Mouse (Mus musculus) lung, adult 2 months (tissue): Measurements from ENCODE around the gene Rab3b. TPM values are rescaled to one million over a fixed set of nuclear protein-coding genes. Genes with fewer than 3 reads are reported as not detected.

Source experiments
- DNase-seq: peaks from one replicate; pipeline ENCODE4 v3.0.0; 2022
- H3K4me1 ChIP-seq: fragments of 200-500 bp; 2 replicates; pipeline ENCODE4 v1.6.1; 2011; ENCODE audit warnings: low read length; ENCODE audit not compliant: control insufficient read depth, insufficient read depth
- H3K4me3 ChIP-seq: fragments of 200-500 bp; replicated peaks from 2 replicates; pipeline ENCODE3; 2011; ENCODE audit warnings: low read depth, mild to moderate bottlenecking, control low read depth, low read length; ENCODE audit errors: extremely low read depth
- CTCF ChIP-seq: fragments of 200-500 bp; IDR thresholded peaks from 2 replicates; pipeline ENCODE4 v1.5.1; 2011; ENCODE audit warnings: mild to moderate bottlenecking, low read length, control low read depth; ENCODE audit not compliant: insufficient read depth
- POLR2A ChIP-seq: fragments of 200-500 bp; IDR thresholded peaks from 2 replicates; pipeline ENCODE4 v1.6.1; 2011; ENCODE audit warnings: low read depth, mild to moderate bottlenecking, control low read depth, low read length, borderline replicate concordance; ENCODE audit errors: extremely low read depth
- WGBS: fragments of 180-500 bp; shearing (Covaris S2); methylation state at CpG from one replicate; pipeline ENCODE4 v1.1.7; 2018; 5-methylcytosine and 5-hydroxymethylcytosine counted together
- polyA plus RNA-seq: library from polyadenylated mRNA; depleted of rRNA; stranded (reverse); fragments of >200 nt; gene quantifications from 2 replicates; pipeline ENCODE4 v1.2.3, GENCODE M21; 2012

The Rab3b gene
- polyA plus RNA-seq, 1 experiment: 2.3 TPM

DNA sequence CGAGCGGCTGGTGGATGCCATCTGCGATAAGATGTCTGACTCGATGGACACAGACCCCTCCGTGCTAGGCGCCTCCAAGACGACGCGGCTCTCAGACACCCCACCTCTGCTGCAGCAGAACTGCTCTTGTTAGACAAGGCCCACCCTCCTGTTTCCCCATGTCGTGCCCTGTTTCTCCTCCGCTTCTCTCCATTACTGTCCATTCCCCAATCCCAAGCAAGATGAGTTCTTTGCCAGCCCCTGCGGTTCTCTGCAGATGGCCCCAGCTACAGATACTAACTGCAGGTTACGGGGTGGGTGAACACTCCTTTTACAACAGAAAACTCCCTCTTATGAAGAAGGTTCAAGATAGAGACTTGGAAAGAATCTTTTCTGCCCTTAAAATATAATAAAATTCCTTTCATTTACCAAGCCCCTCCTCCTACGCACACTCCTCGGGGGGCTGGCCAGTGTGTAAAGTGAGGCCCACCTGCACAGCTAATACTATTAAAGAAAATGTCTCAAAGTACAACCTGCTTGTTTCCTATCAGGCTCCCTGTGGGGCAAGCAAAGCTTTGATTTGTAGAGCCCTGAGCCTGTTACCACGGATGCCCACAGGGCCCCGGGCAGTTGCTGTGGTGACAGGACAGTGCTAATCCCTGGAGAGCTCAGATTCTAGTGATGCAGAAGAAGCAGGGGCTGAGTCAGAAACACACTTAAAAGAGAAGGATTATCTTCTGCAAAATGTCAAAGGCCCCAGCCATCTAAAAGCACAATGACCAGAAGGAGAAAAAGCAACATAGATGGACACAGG lies 62.0 kb downstream of the Rab3b start:
- 79% methylated on average over 17 of the region's 17 CpGs for WGBS
- no peak for DNase-seq
- Histone ChIP-seq H3K4me3 (no peak overlapping the region), H3K4me1 (no peaks in the 10 kb centered on the region)
- TF ChIP-seq CTCF (no peak), POLR2A (no peak)

DNA sequence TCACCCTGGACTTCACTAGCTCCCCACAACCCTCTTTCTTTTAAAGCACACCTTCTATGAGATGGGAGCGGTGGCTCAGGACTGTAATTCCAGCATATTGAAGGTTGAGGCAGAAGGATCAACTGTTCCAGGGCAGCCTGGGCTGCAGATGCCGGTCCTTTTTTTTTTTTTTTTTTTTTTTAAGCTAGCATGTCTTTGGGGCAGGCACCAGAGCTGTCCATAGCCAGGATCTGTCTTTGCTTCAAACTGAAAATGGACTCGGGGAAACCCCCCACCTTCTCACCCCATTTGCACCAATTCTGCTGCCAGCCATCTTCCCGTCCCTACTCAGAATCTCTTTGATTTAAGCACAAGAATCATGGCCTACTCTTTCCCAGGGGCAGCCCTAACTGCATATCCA lies 63.3 kb downstream of the Rab3b start:
- no peak for DNase-seq
- H3K4me3 ChIP-seq: no peak overlapping the region
- TF ChIP-seq CTCF: no peak
- TF ChIP-seq POLR2A: no peak
- WGBS: 83% methylated on average over 4 of the region's 4 CpGs
- H3K4me1 ChIP-seq: no peaks in the 10 kb centered on the region

DNA sequence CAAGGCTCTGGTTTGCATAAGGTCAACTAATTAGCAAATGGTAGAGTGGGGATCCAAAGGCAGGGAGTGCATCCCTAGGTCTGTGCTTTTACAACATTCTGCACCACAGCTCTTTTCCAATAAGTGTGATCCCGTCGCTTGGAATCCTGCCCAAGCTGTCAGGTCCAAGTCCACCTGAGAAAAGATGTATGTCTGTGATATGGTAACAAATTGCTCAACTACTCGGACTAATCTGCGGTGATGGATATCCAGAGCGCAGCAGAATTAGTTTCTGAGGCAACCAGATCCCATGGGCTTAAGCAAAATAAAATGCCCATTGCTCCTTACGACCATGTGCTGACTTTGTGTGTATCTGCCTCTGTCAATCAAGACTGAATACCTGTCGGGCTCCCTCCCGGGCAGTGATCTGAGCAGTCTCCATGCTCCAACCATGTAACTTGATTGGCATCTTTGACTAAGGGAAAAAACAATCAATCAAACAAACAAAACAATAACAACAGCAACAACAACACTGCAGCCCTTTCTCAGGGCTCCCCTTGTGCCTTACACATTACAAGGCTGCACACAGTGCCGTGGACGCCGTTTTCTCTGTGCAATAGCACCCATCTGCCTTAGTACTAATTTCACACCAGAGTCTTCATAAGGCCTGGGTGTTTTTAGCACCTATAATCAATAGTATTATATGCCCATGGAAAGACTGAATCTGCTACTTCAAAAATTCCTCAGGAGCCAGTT lies 64.3 kb downstream of the Rab3b start:
- Histone ChIP-seq H3K4me3 (no peak overlapping the region), H3K4me1 (no peaks in the 10 kb centered on the region)
- DNase-seq: no peak
- WGBS: 85% methylated on average over 11 of the region's 11 CpGs
- TF ChIP-seq POLR2A (no peak), CTCF (no peak)

DNA sequence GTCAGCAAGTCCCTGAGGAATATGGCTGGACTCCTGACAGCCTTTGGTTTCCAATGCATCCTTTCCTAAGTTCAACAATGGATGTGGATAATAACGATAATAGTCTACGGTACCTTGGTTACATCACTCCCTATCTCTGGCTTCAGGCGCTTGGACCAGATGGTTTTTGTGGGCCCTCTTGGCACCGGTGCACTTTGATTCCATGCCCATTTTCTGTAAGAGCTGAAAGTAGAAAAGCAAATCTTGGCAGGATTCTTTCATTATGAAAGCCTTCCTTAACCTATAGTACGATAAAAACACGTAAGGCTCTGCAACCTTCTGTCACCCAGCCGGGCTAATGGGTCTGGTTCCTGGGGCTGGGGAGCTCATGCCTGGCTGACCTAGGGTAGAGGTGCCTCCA lies 70.3 kb downstream of the Rab3b start:
- Histone ChIP-seq H3K4me3 (no peak overlapping the region), H3K4me1 (no peaks in the 10 kb centered on the region)
- DNase-seq: no peak
- no peak for TF ChIP-seq CTCF
- no peak for TF ChIP-seq POLR2A
- 77% methylated on average over 7 of the region's 7 CpGs for WGBS

DNA sequence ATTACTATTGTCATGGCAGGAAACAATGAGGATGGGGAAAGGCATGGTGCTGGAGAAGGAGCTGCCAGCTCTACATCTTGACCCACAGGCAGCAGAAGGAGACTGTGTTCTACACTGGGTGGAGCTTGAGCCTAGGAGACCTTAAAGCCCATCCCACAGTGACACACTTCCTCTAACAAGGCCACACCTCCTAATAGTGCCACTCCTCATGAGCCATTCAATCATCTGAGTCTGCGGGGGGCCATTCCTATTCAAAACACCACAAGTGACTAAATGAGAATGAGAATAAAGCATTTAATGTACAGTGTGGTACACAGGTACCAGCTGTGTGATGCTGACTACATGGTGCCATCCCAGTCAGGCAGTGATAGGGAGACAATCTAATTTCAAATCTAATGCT lies 71.3 kb downstream of the Rab3b start:
- H3K4me3 ChIP-seq: no peak overlapping the region
- 83% methylated on average over 1 of the region's 1 CpGs for WGBS
- DNase-seq: no peak
- no peaks in the 10 kb centered on the region for H3K4me1 ChIP-seq
- no peak for TF ChIP-seq POLR2A
- TF ChIP-seq CTCF: no peak

DNA sequence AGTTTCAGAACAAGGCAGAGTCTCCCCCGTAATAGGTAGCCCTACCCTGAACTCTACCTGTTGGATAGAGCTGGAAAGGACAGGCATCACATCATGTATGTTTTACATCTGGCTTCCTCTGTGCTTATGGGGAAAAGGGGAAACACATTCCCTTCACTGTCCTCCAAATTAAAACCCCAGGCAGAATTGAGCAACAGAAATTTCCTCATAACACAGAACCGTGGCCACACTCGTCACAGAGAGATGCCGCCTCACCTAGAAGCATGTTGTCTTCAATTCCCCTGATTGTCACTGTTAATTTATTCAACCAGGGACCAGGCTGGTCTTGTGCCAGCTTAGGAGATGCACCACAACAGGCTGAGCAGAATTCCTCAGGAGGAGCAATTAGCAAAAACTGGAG lies 72.8 kb downstream of the Rab3b start:
- H3K4me1 ChIP-seq: no peaks in the 10 kb centered on the region
- TF ChIP-seq POLR2A (no peak), CTCF (no peak)
- no peak for DNase-seq
- 85% methylated on average over 4 of the region's 4 CpGs for WGBS
- H3K4me3 ChIP-seq: no peak overlapping the region

DNA sequence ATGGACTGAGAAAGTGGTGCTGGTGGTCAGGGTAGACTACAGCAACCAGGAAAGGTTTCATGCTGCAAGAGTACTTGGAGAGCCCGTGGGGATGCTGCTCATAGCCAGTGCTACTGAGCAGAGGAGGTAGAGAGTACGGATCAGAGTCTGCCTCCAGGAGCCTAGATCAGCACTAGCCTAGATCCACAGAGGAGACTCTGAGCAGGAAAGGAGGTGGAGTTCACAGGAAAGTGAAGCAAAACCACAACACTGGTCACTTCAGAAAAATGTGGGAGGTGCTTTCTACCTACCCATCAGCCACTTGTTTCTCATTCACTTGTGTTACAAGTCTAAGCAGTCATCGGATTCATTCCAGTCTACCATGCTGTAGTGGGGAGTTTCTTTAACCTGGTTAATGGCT lies 80.8 kb downstream of the Rab3b start:
- H3K4me3 ChIP-seq: no peak overlapping the region
- TF ChIP-seq CTCF: no peak
- no peak for TF ChIP-seq POLR2A
- 86% methylated on average over 3 of the region's 3 CpGs for WGBS
- no peak for DNase-seq
- H3K4me1 ChIP-seq: no peaks in the 10 kb centered on the region

DNA sequence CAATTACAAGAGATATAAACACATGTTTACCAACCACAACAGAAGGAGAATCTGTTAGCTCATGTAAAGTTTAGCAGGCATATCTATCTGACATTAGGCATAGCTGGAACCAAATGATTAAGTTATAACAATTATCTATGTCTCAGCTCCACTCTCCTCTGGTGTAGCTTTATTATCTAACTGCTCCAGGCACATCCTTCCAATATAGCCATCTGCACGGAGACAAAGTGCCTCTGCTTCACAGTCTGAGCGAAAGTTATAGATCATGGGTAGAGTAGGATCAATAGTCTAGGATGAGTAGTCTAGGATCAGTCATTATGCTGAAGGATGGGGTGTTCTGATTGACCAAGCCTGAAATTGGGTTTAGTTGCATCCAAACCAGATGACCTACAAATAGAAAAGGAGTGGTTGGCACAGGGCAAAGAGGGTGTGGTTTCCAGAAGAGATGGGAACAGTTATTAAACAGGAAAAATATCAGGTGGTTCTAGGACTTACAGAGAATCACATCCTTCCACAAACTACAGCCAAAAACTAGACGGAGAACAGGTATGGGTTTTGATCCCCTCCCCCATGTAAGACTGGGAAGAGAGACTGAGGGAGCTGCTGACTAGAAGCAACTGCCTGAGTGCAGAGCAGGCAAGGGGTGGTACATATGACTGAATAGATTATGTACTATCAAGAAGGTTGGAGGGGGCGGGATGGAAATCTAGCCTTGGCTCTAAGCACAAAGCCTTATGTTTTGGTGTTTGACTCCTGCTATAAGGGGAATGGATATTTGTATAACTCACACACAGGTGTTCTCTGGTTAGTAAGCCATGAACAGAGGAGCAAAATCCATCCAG lies 82.0 kb downstream of the Rab3b start:
- TF ChIP-seq POLR2A (no peak), CTCF (no peak)
- no peak for DNase-seq
- no peaks in the 10 kb centered on the region for H3K4me1 ChIP-seq
- H3K4me3 ChIP-seq: no peak overlapping the region
- 79% methylated on average over 4 of the region's 4 CpGs for WGBS

DNA sequence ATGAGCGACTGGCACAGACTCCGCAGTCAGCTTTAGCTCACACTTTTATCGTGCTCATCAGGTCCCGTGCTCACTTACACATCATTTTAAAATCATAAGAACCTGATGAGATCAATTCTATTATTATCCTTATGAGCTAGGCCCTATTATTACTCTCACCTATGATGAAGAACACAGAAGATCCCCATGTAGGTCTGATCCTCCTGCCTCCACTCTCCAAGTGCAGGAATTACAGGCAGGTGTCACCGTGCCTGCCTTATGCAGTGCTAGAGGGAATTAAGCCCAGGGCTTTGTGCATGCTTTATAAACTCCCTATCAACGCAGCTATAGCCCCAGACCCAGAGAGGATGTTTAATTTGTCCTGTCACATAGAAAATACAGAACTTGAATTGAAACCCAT lies 84.2 kb downstream of the Rab3b start:
- WGBS: 87% methylated on average over 6 of the region's 6 CpGs
- no peak overlapping the region for H3K4me3 ChIP-seq
- no peak for DNase-seq
- H3K4me1 ChIP-seq: no peaks in the 10 kb centered on the region
- TF ChIP-seq CTCF: no peak
- no peak for TF ChIP-seq POLR2A

DNA sequence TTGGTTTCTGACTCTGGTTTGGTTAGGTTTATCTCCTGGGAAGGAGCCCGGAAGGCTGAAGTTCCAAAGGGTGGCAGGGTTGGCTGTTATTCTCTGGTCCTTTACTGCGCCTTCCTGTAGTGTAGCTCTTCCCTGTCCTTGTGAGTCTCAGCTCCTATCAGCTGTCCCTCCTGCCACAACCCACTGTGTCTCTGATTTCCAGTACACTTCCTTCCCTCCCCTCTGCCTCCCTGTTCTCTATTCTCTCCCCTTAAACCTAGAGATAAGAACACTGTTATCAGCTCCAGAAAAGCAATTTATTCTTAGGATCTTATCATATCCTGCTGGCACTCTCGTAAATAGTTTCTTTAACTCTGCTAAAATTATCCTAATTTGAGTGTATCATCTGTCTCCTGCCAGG lies 90.7 kb downstream of the Rab3b start:
- no peak for TF ChIP-seq CTCF
- TF ChIP-seq POLR2A: no peak
- WGBS: 50% methylated on average over 3 of the region's 3 CpGs
- DNase-seq: no peak
- Histone ChIP-seq H3K4me3 (no peak overlapping the region), H3K4me1 (peaks cover 3% of the 10 kb centered on the region; the same call in 1 of the 2 replicates)
